Mouse (Mus musculus) cerebellum, adult 2 months (tissue): ENCODE results near the gene Ldb2. TPM values are rescaled to one million over a fixed set of nuclear protein-coding genes. Genes with fewer than 3 reads are reported as not detected.

Experiments
- DNase-seq, 2 experiments: peaks; one replicate each; pipeline ENCODE4 v3.0.0; 2021
- H3K27ac ChIP-seq: fragments of 200-500 bp; 2 replicates; pipeline ENCODE4 v1.5.1; 2012; ENCODE audit warnings: low read length, control low read depth, inconsistent platforms; ENCODE audit not compliant: insufficient read depth
- H3K27me3 ChIP-seq: fragments of 200-500 bp; 2 replicates; pipeline ENCODE4 v1.6.1; 2012; ENCODE audit warnings: inconsistent platforms, mild to moderate bottlenecking, low read length, moderate library complexity; ENCODE audit not compliant: control insufficient read depth, insufficient read depth
- H3K4me1 ChIP-seq: fragments of 200-500 bp; 2 replicates; pipeline ENCODE4 v1.6.1; 2011; ENCODE audit warnings: low read length; ENCODE audit not compliant: control insufficient read depth, insufficient read depth
- H3K4me3 ChIP-seq: fragments of 200-500 bp; replicated peaks from 2 replicates; pipeline ENCODE3; 2011; ENCODE audit warnings: mild to moderate bottlenecking, low read depth, low read length, control low read depth; ENCODE audit not compliant: insufficient read depth
- CTCF ChIP-seq: fragments of 200-500 bp; IDR thresholded peaks from 2 replicates; pipeline ENCODE4 v1.5.1; 2011; ENCODE audit warnings: low read depth, mild to moderate bottlenecking, control low read depth, low read length, moderate library complexity, borderline replicate concordance; ENCODE audit not compliant: insufficient read depth
- POLR2A ChIP-seq: fragments of 200-500 bp; IDR thresholded peaks from 2 replicates; pipeline ENCODE4 v1.6.1; 2011; ENCODE audit warnings: low read length, control low read depth, borderline replicate concordance; ENCODE audit not compliant: insufficient read depth
- WGBS: fragments of 180-500 bp; shearing (Covaris S2); methylation state at CpG from one replicate; pipeline ENCODE4 v1.1.7; 2018; 5-methylcytosine and 5-hydroxymethylcytosine counted together
- polyA plus RNA-seq: library from polyadenylated mRNA; depleted of rRNA; stranded (reverse); fragments of >200 nt; gene quantifications from 2 replicates; pipeline ENCODE4 v1.2.3, GENCODE M21; 2012

Gene Ldb2
- polyA plus RNA-seq, 1 experiment: 12.6 TPM

DNA sequence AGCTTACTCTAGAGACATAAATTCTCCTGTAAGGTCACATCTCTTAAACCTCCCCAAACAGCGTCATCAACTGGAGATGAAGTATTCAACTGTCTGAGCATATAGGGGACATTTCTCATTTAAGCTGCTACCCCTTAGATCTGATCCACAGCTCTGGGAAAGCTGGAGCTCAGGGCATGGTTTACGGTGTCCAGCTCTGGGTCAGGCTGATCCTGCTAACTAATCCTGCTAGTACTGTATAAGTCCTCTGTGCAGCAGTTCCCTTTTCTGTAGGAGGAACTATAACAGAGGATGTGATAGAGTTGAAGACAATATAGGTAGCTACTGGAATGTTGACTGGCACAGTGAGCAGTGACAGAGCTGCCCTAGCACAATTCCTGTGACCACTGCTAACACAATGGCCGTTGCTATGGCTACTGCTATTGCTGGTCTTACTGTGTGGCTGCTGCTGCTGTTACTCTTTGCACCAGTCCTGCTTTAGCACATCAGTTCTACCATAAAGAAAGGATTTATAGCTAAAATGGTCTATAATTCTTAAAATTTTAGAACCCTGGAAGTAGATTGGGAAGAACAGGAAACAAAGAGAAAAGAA lies 170.3 kb downstream of the Ldb2 start:
- Histone ChIP-seq H3K27ac (no peak overlapping the region), H3K4me3 (no peak overlapping the region), H3K27me3 (no peaks in the 10 kb centered on the region), H3K4me1 (no peaks in the 10 kb centered on the region)
- 56% methylated on average over 3 of the region's 3 CpGs for WGBS
- DNase-seq: no peak
- TF ChIP-seq CTCF: no peak
- TF ChIP-seq POLR2A: no peak

GRCm38 (mm10) chr5:44627487-44627886 lies 172.0 kb downstream of the Ldb2 start:
- WGBS: 24% methylated on average over 5 of the region's 5 CpGs
- no peak for TF ChIP-seq CTCF
- no peak for TF ChIP-seq POLR2A
- Histone ChIP-seq H3K27ac (no peak overlapping the region), H3K4me3 (no peak overlapping the region), H3K27me3 (no peaks in the 10 kb centered on the region), H3K4me1 (no peaks in the 10 kb centered on the region)
- DNase-seq: no peak

DNA sequence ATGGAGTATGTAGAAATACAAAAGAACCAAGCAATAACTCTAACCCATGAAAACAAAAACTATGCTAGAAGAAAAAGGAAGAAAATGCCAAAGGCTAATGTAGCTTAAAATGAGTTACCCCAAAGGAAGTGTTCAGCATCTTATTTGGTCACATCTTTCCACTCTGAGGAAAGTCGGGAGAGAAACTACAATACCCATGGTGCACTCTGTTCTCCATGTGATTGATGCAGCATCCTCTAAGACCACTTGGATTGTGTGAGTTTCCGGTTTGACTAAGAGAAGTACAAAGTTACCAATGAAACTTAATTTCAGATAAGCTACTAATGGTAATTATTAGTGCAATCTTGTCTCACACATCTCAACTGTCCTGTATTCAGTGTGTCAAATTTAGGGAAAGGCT lies 172.6 kb downstream of the Ldb2 start:
- no peak overlapping the region for H3K27ac ChIP-seq
- 87% methylated on average over 2 of the region's 2 CpGs for WGBS
- TF ChIP-seq POLR2A: no peak
- TF ChIP-seq CTCF: no peak
- no peaks in the 10 kb centered on the region for H3K4me1 ChIP-seq
- DNase-seq: no peak
- no peak overlapping the region for H3K4me3 ChIP-seq
- H3K27me3 ChIP-seq: no peaks in the 10 kb centered on the region

DNA sequence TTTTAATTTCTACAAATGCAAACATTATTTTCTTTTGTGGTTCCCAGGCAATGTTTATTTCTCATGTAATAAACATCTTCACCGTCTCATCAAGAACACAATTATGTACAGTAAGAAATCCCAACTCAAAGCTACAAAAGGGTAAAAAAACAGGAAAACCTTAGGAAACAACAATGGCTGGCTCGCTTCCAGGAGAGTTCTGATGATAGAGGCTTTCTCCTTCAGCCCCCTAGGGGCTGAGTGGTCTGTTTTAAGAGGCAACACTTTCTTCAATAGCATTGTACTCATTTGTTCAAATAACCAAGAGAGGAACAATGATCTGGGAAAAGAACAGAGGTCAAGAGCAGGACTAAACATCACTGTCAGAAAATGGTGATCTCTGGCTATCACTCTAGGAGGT lies 173.4 kb downstream of the Ldb2 start:
- Histone ChIP-seq H3K27me3 (no peaks in the 10 kb centered on the region), H3K4me3 (no peak overlapping the region), H3K27ac (no peak overlapping the region), H3K4me1 (no peaks in the 10 kb centered on the region)
- DNase-seq: no peak
- no peak for TF ChIP-seq CTCF
- no peak for TF ChIP-seq POLR2A
- 44% methylated on average over 2 of the region's 2 CpGs for WGBS

DNA sequence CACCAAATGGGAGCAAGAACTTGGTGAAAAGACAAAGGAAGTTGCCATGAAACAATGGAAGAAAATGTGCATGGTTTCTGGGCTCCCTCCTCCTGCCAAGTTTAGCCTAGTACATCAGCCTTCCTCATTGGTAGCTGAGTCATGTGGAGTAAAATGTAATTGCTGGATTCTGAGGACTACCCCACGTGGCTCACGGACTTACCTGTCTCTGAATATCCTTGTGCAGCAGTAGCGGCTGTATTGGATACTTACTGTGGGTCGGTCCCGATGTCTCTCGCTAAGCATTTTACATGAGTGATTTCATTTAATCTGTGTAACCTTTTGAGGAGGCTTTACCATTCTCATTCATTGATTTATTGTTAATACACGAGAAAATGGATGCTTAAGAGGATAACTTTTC lies 183.8 kb downstream of the Ldb2 start:
- DNase-seq: no peak
- Histone ChIP-seq H3K4me1 (no peaks in the 10 kb centered on the region), H3K4me3 (no peak overlapping the region), H3K27me3 (no peaks in the 10 kb centered on the region), H3K27ac (no peak overlapping the region)
- TF ChIP-seq CTCF: no peak
- WGBS: 88% methylated on average over 7 of the region's 7 CpGs

DNA sequence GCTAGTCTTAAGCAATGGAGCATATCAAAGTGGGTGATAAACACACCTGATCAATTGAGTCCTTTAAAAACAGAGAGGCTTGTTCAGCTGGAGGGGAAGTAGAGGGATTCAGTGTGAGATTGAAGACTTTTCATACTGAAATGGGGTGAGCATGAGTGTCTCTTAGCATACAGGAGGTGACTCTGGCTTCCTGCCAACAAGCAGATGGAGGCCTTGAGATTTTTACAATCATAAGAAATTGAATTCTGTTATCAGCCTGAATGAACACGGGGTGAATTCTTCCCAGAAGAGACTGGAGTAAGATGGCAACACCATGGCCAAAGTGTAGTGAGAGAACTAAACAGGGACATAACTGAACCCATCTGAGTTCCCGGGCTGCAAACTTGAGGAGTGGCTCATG lies 190.6 kb downstream of the Ldb2 start:
- TF ChIP-seq POLR2A: no peak
- no peak for TF ChIP-seq CTCF
- WGBS: 42% methylated on average over 2 of the region's 2 CpGs
- H3K27ac ChIP-seq: no peak overlapping the region
- no peak overlapping the region for H3K4me3 ChIP-seq
- peak in 1 of 2 experiments; percentile 8 for DNase-seq
- no peaks in the 10 kb centered on the region for H3K4me1 ChIP-seq
- H3K27me3 ChIP-seq: no peaks in the 10 kb centered on the region

DNA sequence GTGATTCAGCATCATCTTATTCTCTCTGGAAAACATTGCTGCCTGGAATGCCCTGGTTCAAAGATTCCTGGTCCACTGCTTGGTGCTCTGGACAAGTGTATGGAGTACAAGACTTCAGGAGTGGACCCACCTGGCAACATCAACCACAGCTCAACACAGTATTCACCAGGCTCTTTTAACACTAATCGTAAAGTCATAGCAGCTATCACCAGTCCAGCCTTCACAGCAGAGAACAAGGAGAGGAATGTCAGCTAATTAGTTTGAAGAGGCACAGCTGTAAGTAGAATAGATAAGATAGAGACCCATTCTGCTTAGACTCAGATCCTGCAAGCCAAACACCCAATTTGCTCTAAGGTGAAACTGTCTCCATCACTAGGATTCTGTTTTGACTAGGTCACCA lies 198.1 kb downstream of the Ldb2 start:
- no peaks in the 10 kb centered on the region for H3K27me3 ChIP-seq
- TF ChIP-seq POLR2A (no peak), CTCF (no peak)
- H3K27ac ChIP-seq: no peak overlapping the region
- DNase-seq: no peak
- WGBS: 98% methylated on average over 1 of the region's 1 CpGs
- H3K4me1 ChIP-seq: no peaks in the 10 kb centered on the region
- no peak overlapping the region for H3K4me3 ChIP-seq

- DNase-seq: peak in 1 of 2 experiments; percentile 10
- 26% methylated on average over 15 of the region's 15 CpGs for WGBS
- no peak overlapping the region for H3K4me3 ChIP-seq
- TF ChIP-seq CTCF (no peak), POLR2A (no peak)
- no peaks in the 10 kb centered on the region for H3K4me1 ChIP-seq
- H3K27me3 ChIP-seq: no peaks in the 10 kb centered on the region
- H3K27ac ChIP-seq: no peak overlapping the region; the same call in 1 of the 2 replicates
Observed at GRCm38 (mm10) chr5:44593522-44594218, 205.8 kb downstream of the Ldb2 start.
